8 mouse cellular contexts compared by ENCODE assay signal in genomic region chr11:77906747-77907174, GRCm38 (mm10). TPM values are rescaled to one million over a fixed set of nuclear protein-coding genes. Genes with fewer than 3 reads are reported as not detected.
A peak's percentile ranks its signal among the peaks of the same experiment; 100 is the strongest.
DNase-seq lines count a peak whose midpoint lies in the region; ATAC-seq and TF ChIP-seq lines count a peak whose summit lies in the region.

No protein-coding gene starts in this region.

- no peak overlapping the region for H3K27ac ChIP-seq in stomach, embryonic 15.5 days
- H3K27ac ChIP-seq in stomach, postnatal 0 days (replicated peaks) = no peak overlapping the region
- no peak overlapping the region for H3K27ac ChIP-seq in embryonic facial prominence, embryonic 14.5 days (replicated peaks; ENCODE audit: low read depth, low read length)
- no peak overlapping the region for H3K27ac ChIP-seq in limb, embryonic 14.5 days (replicated peaks; ENCODE audit: low read depth, low read length)
- H3K27ac ChIP-seq in stomach, embryonic 16.5 days (ENCODE audit: low read length) = no peak overlapping the region

- H3K9me3 ChIP-seq in stomach, embryonic 15.5 days = no peaks in the 10 kb centered on the region
- no peaks in the 10 kb centered on the region for H3K9me3 ChIP-seq in stomach, postnatal 0 days (ENCODE audit: control insufficient read depth, low read length)
- no peaks in the 10 kb centered on the region for H3K9me3 ChIP-seq in embryonic facial prominence, embryonic 14.5 days (ENCODE audit: control insufficient read depth, low read length)
- no peaks in the 10 kb centered on the region for H3K9me3 ChIP-seq in limb, embryonic 14.5 days (ENCODE audit: control insufficient read depth, low read length)
- no peaks in the 10 kb centered on the region for H3K9me3 ChIP-seq in stomach, embryonic 16.5 days (replicated peaks; ENCODE audit: control insufficient read depth, low read length)

- TF ChIP-seq EP300 in stomach, postnatal 0 days (optimal IDR thresholded peaks at IDR 0.05) = no peak

- TF ChIP-seq POLR2A in limb, embryonic 14.5 days (IDR thresholded peaks at IDR 0.05; ENCODE audit: borderline replicate concordance, extremely low read depth, insufficient read depth, insufficient read length) = no peak

- H3K4me3 ChIP-seq in stomach, embryonic 15.5 days (replicated peaks) = no peak overlapping the region
- H3K4me3 ChIP-seq in stomach, postnatal 0 days (ENCODE audit: low read depth, low read length) = no peak overlapping the region
- no peak overlapping the region for H3K4me3 ChIP-seq in embryonic facial prominence, embryonic 14.5 days (ENCODE audit: low read depth, low read length)
- H3K4me3 ChIP-seq in limb, embryonic 14.5 days (replicated peaks; ENCODE audit: low read length) = no peak overlapping the region
- H3K4me3 ChIP-seq in stomach, embryonic 16.5 days (replicated peaks; ENCODE audit: low read length) = no peak overlapping the region

- no peaks in the 10 kb centered on the region for H3K36me3 ChIP-seq in stomach, embryonic 15.5 days
- H3K36me3 ChIP-seq in stomach, postnatal 0 days (ENCODE audit: control insufficient read depth, insufficient read depth, low read length) = no peaks in the 10 kb centered on the region
- no peaks in the 10 kb centered on the region for H3K36me3 ChIP-seq in embryonic facial prominence, embryonic 14.5 days (ENCODE audit: control insufficient read depth, insufficient read depth, low read length)
- H3K36me3 ChIP-seq in limb, embryonic 14.5 days (ENCODE audit: control insufficient read depth, insufficient read depth, low read length) = no peaks in the 10 kb centered on the region
- no peaks in the 10 kb centered on the region for H3K36me3 ChIP-seq in stomach, embryonic 16.5 days (ENCODE audit: control insufficient read depth, insufficient read depth, low read length)

- H3K4me1 ChIP-seq in stomach, embryonic 15.5 days = peaks cover 6% of the 10 kb centered on the region
- no peaks in the 10 kb centered on the region; the same call in 1 of the 2 replicates for H3K4me1 ChIP-seq in stomach, postnatal 0 days (replicated peaks; ENCODE audit: control insufficient read depth, insufficient read depth)
- H3K4me1 ChIP-seq in embryonic facial prominence, embryonic 14.5 days (ENCODE audit: control insufficient read depth, insufficient read depth, low read length) = peaks cover 13% of the 10 kb centered on the region
- H3K4me1 ChIP-seq in limb, embryonic 14.5 days (ENCODE audit: control insufficient read depth, insufficient read depth, low read length) = peaks cover 3% of the 10 kb centered on the region; the same call in 1 of the 2 replicates
- peaks cover 2% of the 10 kb centered on the region; the same call in 1 of the 2 replicates for H3K4me1 ChIP-seq in stomach, embryonic 16.5 days (ENCODE audit: control insufficient read depth, insufficient read depth, low read length)

- no peak overlapping the region for H3K9ac ChIP-seq in stomach, embryonic 15.5 days
- H3K9ac ChIP-seq in stomach, postnatal 0 days (ENCODE audit: low read length) = no peak overlapping the region
- H3K9ac ChIP-seq in embryonic facial prominence, embryonic 14.5 days (ENCODE audit: low read depth, low read length) = 0 out of 2 replicates have a peak overlapping the region, but pooled peaks have one; percentile 8
- 0 out of 2 replicates have a peak overlapping the region, but pooled peaks have one; percentile 3 for H3K9ac ChIP-seq in limb, embryonic 14.5 days (ENCODE audit: low read depth, low read length, severe bottlenecking)
- H3K9ac ChIP-seq in stomach, embryonic 16.5 days (ENCODE audit: low read length) = 0 out of 2 replicates have a peak overlapping the region, but pooled peaks have one; percentile 2

- no peaks in the 10 kb centered on the region for H3K27me3 ChIP-seq in stomach, embryonic 15.5 days (replicated peaks)
- no peaks in the 10 kb centered on the region for H3K27me3 ChIP-seq in stomach, postnatal 0 days (ENCODE audit: control insufficient read depth, insufficient read depth, low read length)
- H3K27me3 ChIP-seq in embryonic facial prominence, embryonic 14.5 days (replicated peaks; ENCODE audit: control insufficient read depth, insufficient read depth, low read length) = no peaks in the 10 kb centered on the region; the same call in 1 of the 2 replicates
- H3K27me3 ChIP-seq in limb, embryonic 14.5 days (ENCODE audit: control insufficient read depth, insufficient read depth, low read length) = no peaks in the 10 kb centered on the region
- no peaks in the 10 kb centered on the region for H3K27me3 ChIP-seq in stomach, embryonic 16.5 days (ENCODE audit: control insufficient read depth, insufficient read depth, low read length)

- no peak for DNase-seq in stomach, postnatal 0 days (ENCODE audit: low spot score)
- no peak for DNase-seq in embryonic facial prominence, embryonic 14.5 days (ENCODE audit: low spot score)
- no peak for DNase-seq in limb, embryonic 14.5 days (ENCODE audit: low spot score)
- no peak for DNase-seq in adrenal gland, postnatal 36 days
- no peak for DNase-seq in kidney, postnatal 25 days
- DNase-seq in lung, postnatal 25 days (ENCODE audit: low spot score) = no peak

- no peak for TF ChIP-seq CTCF in stomach, postnatal 0 days (IDR thresholded peaks at IDR 0.05; ENCODE audit: low read depth)

- H3K4me2 ChIP-seq in stomach, embryonic 15.5 days = 0 out of 2 replicates have a peak overlapping the region, but pooled peaks have one; percentile 21
- H3K4me2 ChIP-seq in stomach, postnatal 0 days (replicated peaks; ENCODE audit: low read depth) = no peak overlapping the region
- H3K4me2 ChIP-seq in embryonic facial prominence, embryonic 14.5 days (ENCODE audit: low read depth, low read length) = peak overlapping the region; percentile 28
- no peak overlapping the region for H3K4me2 ChIP-seq in limb, embryonic 14.5 days (replicated peaks; ENCODE audit: low read depth, low read length, severe bottlenecking)
- H3K4me2 ChIP-seq in stomach, embryonic 16.5 days (ENCODE audit: low read depth, low read length) = no peak overlapping the region

- no peak for ATAC-seq in stomach, embryonic 15.5 days (ENCODE audit: insufficient read depth, low FRiP score, low read depth)
- no peak for ATAC-seq in stomach, postnatal 0 days (ENCODE audit: low FRiP score, low TSS enrichment)
- ATAC-seq in embryonic facial prominence, embryonic 14.5 days (ENCODE audit: low read depth) = no peak
- no peak for ATAC-seq in limb, embryonic 14.5 days (ENCODE audit: low FRiP score, low read depth)
- ATAC-seq in stomach, embryonic 16.5 days (ENCODE audit: insufficient read depth, low FRiP score) = no peak

- WGBS in stomach, embryonic 15.5 days = 14% methylated on average over 9 of the region's 9 CpGs
- 25% methylated on average over 9 of the region's 9 CpGs for WGBS in stomach, postnatal 0 days
- WGBS in embryonic facial prominence, embryonic 14.5 days = 16% methylated on average over 9 of the region's 9 CpGs
- 11% methylated on average over 9 of the region's 9 CpGs for WGBS in limb, embryonic 14.5 days
- 17% methylated on average over 9 of the region's 9 CpGs for WGBS in stomach, embryonic 16.5 days

RNA-seq across cellular contexts. Expression of gene Pipox, which starts 12.9 kb away (rescaled TPM):
- polyA plus RNA-seq in stomach, embryonic 15.5 days (2015; fragmentation: Nextera tagmentation; extraction: Ambion mirVana) = 16.4 and 23.3 TPM in 2 replicates
- polyA plus RNA-seq in stomach, postnatal 0 days (2015; fragmentation: Nextera tagmentation; extraction: Ambion mirVana) = 8.4 and 10.1 TPM in 2 replicates
- 1.5 and 1.8 TPM in 2 replicates for polyA plus RNA-seq in embryonic facial prominence, embryonic 14.5 days (2014; fragmentation: Nextera tagmentation; extraction: Ambion mirVana)
- polyA plus RNA-seq in limb, embryonic 14.5 days (2012; rRNA removed) = 1.1 and 1.3 TPM in 2 replicates
- polyA plus RNA-seq in limb, embryonic 14.5 days (2014; fragmentation: Nextera tagmentation; extraction: Ambion mirVana) = 0.94 and 1.1 TPM in 2 replicates
- 20.8 and 23.5 TPM in 2 replicates for polyA plus RNA-seq in stomach, embryonic 16.5 days (2015; fragmentation: Nextera tagmentation; extraction: Ambion mirVana)
- total RNA-seq in adrenal gland, postnatal 36 days (2021) = 1 to 10 TPM; 1.2 to 3.2 TPM

RNA-seq across cellular contexts. Expression of gene Sez6, which starts 23.8 kb away (rescaled TPM):
- 1.7 and 1.8 TPM in 2 replicates for polyA plus RNA-seq in stomach, embryonic 15.5 days (2015; fragmentation: Nextera tagmentation; extraction: Ambion mirVana)
- 1.2 and 1.4 TPM in 2 replicates for polyA plus RNA-seq in stomach, postnatal 0 days (2015; fragmentation: Nextera tagmentation; extraction: Ambion mirVana)
- polyA plus RNA-seq in embryonic facial prominence, embryonic 14.5 days (2014; fragmentation: Nextera tagmentation; extraction: Ambion mirVana) = 1.4 and 1.8 TPM in 2 replicates
- 1.2 and 1.4 TPM in 2 replicates for polyA plus RNA-seq in limb, embryonic 14.5 days (2012; rRNA removed)
- 0.98 and 1.2 TPM in 2 replicates for polyA plus RNA-seq in limb, embryonic 14.5 days (2014; fragmentation: Nextera tagmentation; extraction: Ambion mirVana)
- 2.0 and 2.3 TPM in 2 replicates for polyA plus RNA-seq in stomach, embryonic 16.5 days (2015; fragmentation: Nextera tagmentation; extraction: Ambion mirVana)
- 1 to 10 TPM; 1.7 to 1.9 TPM for total RNA-seq in adrenal gland, postnatal 36 days (2021)

Comparison
In these comparisons a context has a peak if more than half of its experiments do, and no peak if none do; other contexts are left out.
1. H3K4me2 ChIP-seq: peak in stomach, embryonic 15.5 days (single experiment) and embryonic facial prominence, embryonic 14.5 days (single experiment); none in stomach, postnatal 0 days (single experiment), limb, embryonic 14.5 days (single experiment) and stomach, embryonic 16.5 days (single experiment).
2. H3K9ac ChIP-seq: peak in embryonic facial prominence, embryonic 14.5 days (single experiment), limb, embryonic 14.5 days (single experiment) and stomach, embryonic 16.5 days (single experiment); none in stomach, embryonic 15.5 days (single experiment) and stomach, postnatal 0 days (single experiment).